Mouse (Mus musculus): ENCODE results near the gene Nudt16.
"Not testable (repeated sequence)": the region's sequence is repeated elsewhere in the genome, so short reads cannot be mapped to it uniquely, and the experiment has no call there.

The Nudt16 gene

DNA sequence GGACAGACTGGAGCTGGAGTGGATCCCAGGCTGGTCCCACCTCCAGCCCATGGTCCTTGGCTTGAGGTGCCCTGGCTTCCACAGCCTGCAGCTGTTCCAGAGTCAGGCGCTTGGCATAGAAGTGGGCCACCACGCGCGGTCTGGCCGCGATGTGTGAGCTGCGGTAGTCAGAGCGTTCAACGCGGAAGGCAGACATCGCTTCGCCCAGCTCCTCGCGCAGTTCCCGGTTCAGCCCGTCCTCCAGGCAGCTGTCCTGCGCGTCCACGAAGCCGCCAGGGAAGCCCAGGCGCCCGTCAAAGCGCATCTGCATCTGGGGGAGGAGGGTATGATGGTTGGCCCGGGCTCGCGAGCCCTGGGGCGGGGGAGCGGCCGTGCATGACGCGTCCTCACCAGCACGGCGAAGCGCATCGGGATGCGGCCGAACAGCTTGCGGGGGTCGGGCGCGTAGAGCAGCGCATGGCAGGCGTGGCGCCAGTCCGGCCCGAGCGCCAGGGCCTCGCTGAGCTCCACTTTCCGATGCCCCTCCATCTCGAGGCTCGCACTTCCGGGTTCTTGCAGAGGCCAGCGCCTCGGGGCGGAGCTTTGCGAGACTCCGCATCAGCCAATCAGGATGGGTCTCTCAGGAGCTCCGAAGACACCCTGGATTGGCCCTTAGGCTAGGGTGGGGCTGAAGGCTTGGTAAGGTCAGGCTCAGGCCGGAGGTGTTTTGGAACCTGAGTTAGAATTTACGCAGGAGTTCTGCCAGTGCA, at the start of gene Nudt16:
TSS of gene Nudt16 (minus strand) at position 572 of the 749 bp plus-strand sequence.
- in situ Hi-C loops (cut with MboI, MseI), result loop anchor here (5.0 to 10.0 kb wide), 2 partner anchors 266 to 1233 kb away; partner anchors contain the start of genes Aste1, Dusp7 and Nek11

DNA sequence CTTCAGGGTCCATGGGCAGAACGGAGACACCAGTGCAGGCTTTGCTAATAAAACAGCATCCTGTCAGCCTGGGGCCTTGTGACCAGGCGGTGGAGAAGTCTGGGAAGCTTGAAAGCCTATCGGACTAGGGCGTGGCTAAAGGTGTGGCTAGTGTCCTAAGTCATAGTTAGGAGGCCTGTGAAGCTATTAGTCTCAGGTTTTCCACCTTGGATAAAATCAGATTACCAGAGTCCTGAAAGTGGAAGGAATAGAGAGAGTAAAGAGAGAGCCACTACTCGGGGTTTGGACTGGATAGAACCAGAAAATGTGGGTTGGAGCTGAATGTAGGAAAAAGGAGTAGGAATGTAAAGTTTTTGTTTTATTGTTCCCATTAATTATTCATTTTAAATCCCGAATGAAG, 13.4 kb upstream of the Nudt16 start, which contains the start of gene 1700080E11Rik:
TSS of gene 1700080E11Rik (minus strand) at position 101 of the 400 bp plus-strand sequence.
- in situ Hi-C loops (cut with MboI, MseI), result no loop called here

DNA sequence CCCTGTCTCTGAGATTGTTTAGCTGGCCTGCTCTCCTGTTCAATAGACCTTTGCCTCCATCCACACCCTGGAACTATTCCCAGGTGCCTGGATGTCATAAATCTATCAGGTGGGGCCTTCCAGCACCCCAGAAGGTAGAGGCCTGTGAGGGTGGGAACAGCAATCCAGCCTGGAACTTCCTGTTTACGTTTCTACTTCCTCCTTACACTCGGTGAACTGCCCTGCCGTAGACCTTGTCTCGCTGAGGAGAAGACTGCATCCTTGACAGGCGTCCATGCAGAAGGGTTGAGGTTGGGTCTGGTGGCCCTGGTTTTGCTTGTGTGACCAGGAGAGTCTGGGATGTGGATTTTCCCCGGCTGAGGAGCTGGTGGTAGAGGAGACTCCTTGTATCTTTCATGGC, 7.6 kb upstream of the Nudt16 start:
- in situ Hi-C loops (cut with MboI, MseI), result loop anchor here (10.0 kb wide), 1 partner anchor 1226 kb away; the partner anchor contains the start of gene Dusp7

DNA sequence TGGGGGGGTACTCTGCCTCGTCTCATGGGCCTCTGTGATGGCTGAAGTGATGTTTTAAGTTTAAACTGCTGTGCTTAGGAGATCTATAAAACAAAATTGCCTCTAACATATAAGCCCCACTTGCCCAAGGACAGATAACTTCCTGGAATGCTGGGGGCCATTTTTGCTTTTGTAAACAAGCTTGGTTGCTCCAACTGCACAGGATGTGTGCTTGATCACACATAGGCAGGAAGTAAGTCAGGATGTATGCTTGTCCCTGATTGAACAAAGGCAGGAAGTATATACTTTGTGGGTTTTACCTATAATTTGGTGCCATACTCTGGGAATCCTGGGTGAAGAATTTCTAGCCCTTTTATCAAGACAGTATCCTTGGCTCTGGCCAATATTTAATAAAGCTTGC, 4.8 kb upstream of the Nudt16 start:
- in situ Hi-C loops (cut with MboI, MseI), result loop anchor here (10.0 kb wide), 1 partner anchor 1228 kb away; the partner anchor contains the start of gene Dusp7

DNA sequence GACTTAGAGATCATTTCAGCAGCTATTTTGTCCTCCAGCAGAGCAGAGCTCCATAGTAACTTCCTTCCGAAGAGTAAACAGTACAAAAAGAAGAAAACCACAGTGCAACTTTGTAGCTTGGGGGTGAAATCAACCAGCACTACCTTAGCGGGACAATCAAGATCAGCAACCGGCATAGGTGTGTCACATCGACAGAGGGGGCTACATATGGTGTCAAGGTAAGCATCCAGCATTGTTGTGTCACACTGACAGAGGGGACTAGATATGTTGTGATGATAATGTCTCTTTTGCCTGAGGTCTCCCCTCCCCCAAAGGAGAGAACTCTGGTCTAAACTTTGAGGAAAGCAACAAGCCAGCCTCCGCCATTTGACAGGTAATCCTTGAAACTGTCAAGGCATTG, 2.9 kb upstream of the Nudt16 start:
- in situ Hi-C loops (cut with MboI, MseI), result loop anchor here (5.0 to 10.0 kb wide), 2 partner anchors 263 to 1230 kb away; partner anchors contain the start of genes Aste1, Dusp7 and Nek11

DNA sequence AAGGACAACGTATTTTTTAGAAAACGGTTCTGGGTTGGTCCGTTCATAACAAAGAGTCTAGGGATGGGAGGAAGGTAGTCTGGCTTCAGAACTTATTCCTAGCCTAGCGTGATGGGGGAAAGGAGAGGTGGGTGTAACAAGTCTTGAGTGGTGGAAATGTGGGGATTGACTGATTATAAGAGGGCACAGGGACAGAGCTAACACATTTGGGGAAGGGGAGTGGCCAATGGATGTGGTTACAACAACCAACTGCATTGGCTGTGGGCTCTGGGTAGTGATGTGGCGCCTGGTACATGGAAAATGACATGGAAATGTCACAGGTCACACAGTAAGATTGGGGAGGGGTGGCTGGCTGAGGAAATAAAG, 361 bp upstream of the Nudt16 start:
- in situ Hi-C loops (cut with MboI, MseI), result loop anchor here (5.0 to 10.0 kb wide), 2 partner anchors 265 to 1233 kb away; partner anchors contain the start of genes Aste1, Dusp7 and Nek11

DNA sequence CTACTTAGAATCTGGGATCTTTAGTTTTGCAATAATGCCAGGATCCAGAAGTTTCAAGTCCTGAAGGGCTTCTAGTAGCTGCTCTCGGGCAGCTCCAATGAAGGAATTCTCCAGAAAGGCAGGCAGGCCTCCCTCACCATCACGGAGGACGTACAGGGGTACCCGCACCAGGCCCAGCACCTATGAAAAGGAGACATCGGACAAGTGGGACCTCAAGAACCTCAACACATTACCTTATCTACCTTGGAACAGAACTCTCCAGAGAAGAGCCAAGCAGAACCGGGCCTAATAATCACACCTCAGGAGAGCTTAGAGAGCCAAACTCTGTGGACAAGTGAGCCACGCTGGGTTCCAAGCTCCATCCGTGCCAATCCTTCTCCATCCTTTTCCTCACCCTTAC, 1.3 kb downstream of the Nudt16 start:
- in situ Hi-C loops (cut with MboI, MseI), result loop anchor here (5.0 to 10.0 kb wide), 2 partner anchors 267 to 1234 kb away; partner anchors contain the start of genes Aste1, Dusp7 and Nek11

DNA sequence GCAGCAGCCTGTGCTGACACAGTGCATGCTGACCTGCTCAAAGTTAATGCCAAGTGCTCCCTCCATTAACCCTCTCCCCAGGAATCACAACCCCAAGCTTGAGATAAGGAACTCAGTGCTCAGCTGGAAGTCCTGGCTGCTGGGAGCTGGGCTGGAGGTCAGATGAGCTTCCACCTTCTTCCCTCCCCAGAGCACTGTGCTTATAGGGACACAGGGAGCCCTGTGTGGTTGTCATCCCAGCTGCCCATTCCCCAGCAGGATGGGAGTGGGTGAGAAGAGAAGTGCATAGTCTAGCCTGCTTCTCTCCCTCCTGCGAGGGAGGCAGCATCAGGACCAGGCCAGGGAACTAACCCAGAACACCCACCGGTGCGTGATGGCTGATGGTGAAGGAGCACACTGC, 6.4 kb downstream of the Nudt16 start:
- in situ Hi-C loops (cut with MboI, MseI), result not testable (repeated sequence)

DNA sequence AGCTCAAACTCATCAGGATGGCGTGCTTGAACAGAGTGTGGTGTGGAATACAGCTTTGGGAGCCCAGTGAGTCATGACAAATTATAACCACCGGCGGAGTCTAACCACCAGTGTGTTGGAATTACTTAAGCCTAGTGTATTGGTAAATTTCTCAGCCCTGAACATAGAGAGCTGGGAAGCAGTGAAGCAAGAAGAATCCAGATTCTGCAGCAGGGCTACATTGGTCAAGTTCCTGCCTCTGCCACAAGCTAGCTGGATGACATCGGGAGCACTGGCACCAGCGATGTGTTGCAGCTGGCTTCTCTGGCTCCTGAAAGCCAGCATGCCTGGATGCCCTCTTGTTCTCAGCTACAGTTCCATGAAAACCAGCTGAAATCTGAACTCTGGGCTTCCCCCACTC, 27.7 kb downstream of the Nudt16 start:
- in situ Hi-C loops (cut with MboI, MseI), result no loop called here

DNA sequence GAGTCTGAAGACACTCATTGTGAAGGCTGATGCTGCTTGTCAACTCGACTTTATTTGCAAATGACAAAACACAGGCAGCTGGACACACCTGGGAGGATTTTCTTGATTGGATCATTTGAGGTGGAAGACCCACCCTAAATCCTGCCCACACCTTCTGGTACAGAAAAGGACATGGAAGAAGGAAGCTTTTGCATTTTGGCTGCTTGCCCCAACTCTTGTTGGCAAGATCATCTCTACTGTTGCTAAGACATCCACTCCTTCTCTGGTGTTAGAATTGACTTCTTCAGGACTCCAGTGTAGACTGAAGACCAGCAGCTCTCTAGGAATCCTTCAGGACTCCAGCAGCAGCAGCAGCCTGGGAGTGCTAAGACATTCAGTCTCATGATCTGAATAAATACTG, 29.7 kb downstream of the Nudt16 start:
- in situ Hi-C loops (cut with MboI, MseI), result no loop called here

DNA sequence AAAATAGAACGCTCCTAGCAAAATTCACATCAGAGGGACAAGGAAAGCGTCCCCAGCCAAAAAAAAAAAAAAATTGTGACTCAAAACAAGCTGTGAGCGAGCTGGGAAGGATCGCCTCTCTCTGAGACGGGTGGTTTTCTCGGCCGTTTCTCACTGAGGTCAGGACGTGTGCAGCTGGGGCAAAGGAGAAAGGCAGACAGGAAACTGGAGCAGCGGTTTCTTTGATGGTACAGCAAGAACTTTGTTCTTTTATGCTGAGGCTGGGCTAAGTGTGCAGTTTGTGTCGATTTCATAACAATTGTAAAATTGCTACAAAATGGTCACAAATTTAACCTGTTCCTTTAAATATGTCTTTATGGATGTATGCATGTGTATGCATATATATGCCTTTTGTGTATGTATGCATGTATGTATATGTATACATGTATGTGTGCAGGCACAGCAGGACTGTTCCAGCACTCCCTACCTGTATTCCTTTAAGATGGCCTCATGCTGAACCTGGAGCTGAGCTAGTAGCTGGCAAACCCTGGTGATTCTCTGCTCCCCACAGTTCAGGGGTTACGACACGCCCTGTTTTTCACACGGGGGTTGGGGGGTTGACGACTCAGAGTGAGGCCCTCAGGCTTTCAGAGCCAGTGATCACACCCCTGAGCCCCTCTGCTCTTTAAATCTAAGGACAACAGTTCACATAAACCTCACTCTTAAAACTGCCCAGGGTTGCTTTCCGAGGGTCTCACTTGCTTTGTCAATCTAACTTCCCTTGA, 30.6 kb downstream of the Nudt16 start:
- in situ Hi-C loops (cut with MboI, MseI), result no loop called here

DNA sequence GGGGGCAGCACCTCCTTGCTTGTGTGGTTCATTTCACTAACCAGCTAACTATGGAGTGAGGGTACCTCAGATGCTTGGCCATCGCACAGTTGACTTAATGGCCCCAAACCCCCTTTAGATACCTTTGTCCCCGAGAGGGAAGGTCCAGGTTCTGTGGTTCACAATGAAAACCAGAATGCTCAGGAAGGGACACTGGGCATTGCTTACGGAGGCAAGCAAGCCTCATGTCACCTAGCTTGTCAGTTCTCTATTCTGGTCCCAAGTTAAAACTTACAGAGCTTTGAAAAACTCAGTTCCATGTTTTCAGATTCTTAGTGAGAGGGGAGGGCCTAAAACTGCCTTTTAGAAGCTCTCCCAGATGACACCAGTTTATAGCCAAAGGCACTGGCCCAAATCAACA, 51.4 kb downstream of the Nudt16 start:
- in situ Hi-C loops (cut with MboI, MseI), result no loop called here

Measured in T-helper 1 cell (primary cell).